Mouse (Mus musculus) stomach, embryonic 14.5 days (tissue): ENCODE data around the gene Meltf. TPM values are rescaled to one million over a fixed set of nuclear protein-coding genes. Genes with fewer than 3 reads are reported as not detected.
A peak's percentile ranks its signal among the peaks of the same experiment; 100 is the strongest.

Experiments used
- ATAC-seq: fragments of 200-750 bp; cut with Nextera tagmentation; 2 replicates; pipeline ENCODE4 v1.8.0; 2017; ENCODE audit warnings: low read depth, moderate TSS enrichment; ENCODE audit not compliant: insufficient number of reproducible peaks, insufficient read depth, low FRiP score
- H3K27ac ChIP-seq: fragments of 300-500 bp; sonication (generic); 2 replicates; pipeline ENCODE4 v1.5.1; 2014; ENCODE audit warnings: mild to moderate bottlenecking, low read length, moderate library complexity, mixed read lengths
- H3K27me3 ChIP-seq: fragments of 300-500 bp; sonication (generic); 2 replicates; pipeline ENCODE4 v1.6.1; 2014; ENCODE audit warnings: low read length, control low read depth, mixed read lengths; ENCODE audit not compliant: control insufficient read depth, insufficient read depth
- H3K36me3 ChIP-seq: fragments of 300-500 bp; sonication (generic); 2 replicates; pipeline ENCODE4 v1.6.1; 2014; ENCODE audit warnings: mild to moderate bottlenecking, control low read depth, low read length, moderate library complexity, mixed read lengths; ENCODE audit not compliant: control insufficient read depth, insufficient read depth
- H3K4me1 ChIP-seq: fragments of 300-500 bp; sonication (generic); 2 replicates; pipeline ENCODE4 v1.6.1; 2014; ENCODE audit warnings: low read length, control low read depth, mixed read lengths; ENCODE audit not compliant: control insufficient read depth, insufficient read depth
- H3K4me2 ChIP-seq: fragments of 300-500 bp; sonication (generic); replicated peaks from 2 replicates; pipeline ENCODE4 v1.6.1; 2014; ENCODE audit warnings: low read depth, low read length, control low read depth
- H3K4me3 ChIP-seq: fragments of 300-500 bp; sonication (generic); 2 replicates; pipeline ENCODE4 v1.5.1; 2014; ENCODE audit warnings: low read depth, low read length, control low read depth
- H3K9ac ChIP-seq: fragments of 300-500 bp; sonication (generic); replicated peaks from 2 replicates; pipeline ENCODE4 v1.6.1; 2014; ENCODE audit warnings: low read depth, mild to moderate bottlenecking, control low read depth, low read length, moderate library complexity, mixed read lengths
- H3K9me3 ChIP-seq: fragments of 300-500 bp; sonication (generic); 2 replicates; pipeline ENCODE4 v1.6.1; 2016; ENCODE audit warnings: low read depth, low read length, control low read depth; ENCODE audit not compliant: control insufficient read depth
- WGBS: fragments of 180-500 bp; shearing (Covaris S2); extraction: QIAGEN DNeasy Blood & Tissue Kit; methylation state at CpG from one replicate; pipeline ENCODE4 v1.1.7; 2014; 5-methylcytosine and 5-hydroxymethylcytosine counted together
- polyA plus RNA-seq: library from polyadenylated mRNA; unstranded; fragments of >200 nt; fragmentation: Nextera tagmentation; extraction: Ambion mirVana; gene quantifications from 2 replicates; pipeline ENCODE4 v1.2.1, GENCODE M21; 2014

The Meltf gene
- polyA plus RNA-seq, 1 experiment from 2014 or later: 0.06 TPM

DNA sequence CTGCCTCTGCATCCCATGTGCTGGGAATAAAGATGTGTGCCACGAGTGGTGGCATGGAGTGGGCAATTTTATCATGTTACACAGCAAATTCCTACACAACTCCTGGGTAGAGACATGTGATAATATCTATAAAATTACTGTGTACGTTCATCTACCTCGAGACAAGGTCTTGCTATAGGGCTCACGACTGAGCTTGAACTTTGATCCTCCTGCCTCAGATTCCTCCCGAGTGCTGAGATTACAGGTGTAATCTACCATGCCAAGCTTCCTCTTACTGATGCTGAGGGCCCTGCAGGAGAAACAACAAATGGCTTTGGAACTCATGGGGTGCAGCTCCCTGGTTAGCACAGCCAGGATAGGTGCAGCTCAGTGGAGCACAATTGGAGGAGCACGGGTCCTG, 45.8 kb downstream of the Meltf start:
- Histone ChIP-seq H3K4me3 (no peak overlapping the region), H3K9me3 (no peaks in the 10 kb centered on the region)
- 79% methylated on average over 6 of the region's 6 CpGs for WGBS

DNA sequence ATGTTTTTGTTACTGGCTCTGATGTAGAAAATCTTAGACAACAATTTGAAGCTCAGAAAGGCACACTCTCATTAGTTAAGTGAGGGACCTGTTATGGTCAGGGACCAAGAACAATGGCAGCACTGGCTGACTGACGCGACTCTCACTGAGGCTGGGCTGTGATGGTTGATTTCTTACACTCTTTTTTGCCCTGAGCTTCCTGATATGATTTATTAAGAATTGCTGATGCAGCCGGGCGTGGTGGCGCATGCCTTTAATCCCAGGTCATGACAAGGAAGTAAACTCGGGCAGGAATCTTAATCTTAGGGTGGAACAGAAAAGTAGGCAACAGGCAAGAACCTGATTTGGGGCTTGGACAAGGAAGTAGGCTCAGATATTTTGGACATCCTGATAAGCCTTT, 47.5 kb downstream of the Meltf start:
- no peaks in the 10 kb centered on the region for H3K9me3 ChIP-seq
- H3K27me3 ChIP-seq: no peaks in the 10 kb centered on the region
- H3K36me3 ChIP-seq: no peaks in the 10 kb centered on the region
- WGBS: 59% methylated on average over 6 of the region's 6 CpGs
- H3K27ac ChIP-seq: no peak overlapping the region
- H3K4me2 ChIP-seq: no peak overlapping the region
- no peak overlapping the region for H3K4me3 ChIP-seq
- no peaks in the 10 kb centered on the region for H3K4me1 ChIP-seq
- no peak for ATAC-seq
- no peak overlapping the region for H3K9ac ChIP-seq

More for the DNA sequence above, 45.8 kb downstream of the Meltf start:
- no peak overlapping the region for H3K4me2 ChIP-seq
- ATAC-seq: no peak
- H3K36me3 ChIP-seq: no peaks in the 10 kb centered on the region
- no peaks in the 10 kb centered on the region for H3K4me1 ChIP-seq
- no peak overlapping the region for H3K9ac ChIP-seq
- H3K27me3 ChIP-seq: no peaks in the 10 kb centered on the region
- no peak overlapping the region for H3K27ac ChIP-seq

DNA sequence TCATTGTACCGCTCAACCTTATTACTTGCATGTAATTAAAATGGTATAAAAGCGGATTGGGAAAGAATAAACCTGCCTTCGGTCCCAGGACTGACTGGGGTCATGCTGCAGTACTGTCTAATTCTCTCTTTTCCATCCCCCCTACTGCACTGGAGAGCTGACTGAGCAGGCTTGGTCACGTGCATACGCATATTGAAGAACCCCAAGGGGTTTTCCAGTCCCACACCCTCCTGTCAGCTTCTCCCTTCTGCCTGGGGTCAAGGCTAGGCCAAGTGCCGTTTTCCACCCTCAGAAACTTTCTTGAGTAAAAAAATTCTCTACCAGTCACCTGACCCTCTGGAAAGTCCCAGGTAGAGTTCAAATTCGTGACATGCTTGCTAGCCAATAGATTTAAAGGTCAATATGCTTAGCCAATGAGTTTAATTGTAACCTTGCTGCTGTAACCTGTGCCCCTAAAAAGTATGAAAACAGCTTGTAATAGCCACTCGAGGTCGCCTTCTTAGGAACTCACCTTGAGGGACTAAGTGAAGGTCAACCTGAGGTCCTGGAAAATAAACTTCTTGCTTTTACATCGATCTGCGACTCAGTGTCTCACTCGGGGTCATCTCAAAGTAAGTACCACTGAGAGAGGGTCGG, 48.1 kb downstream of the Meltf start:
- H3K9ac ChIP-seq: no peak overlapping the region
- H3K4me1 ChIP-seq: no peaks in the 10 kb centered on the region
- no peaks in the 10 kb centered on the region for H3K36me3 ChIP-seq
- H3K9me3 ChIP-seq: no peaks in the 10 kb centered on the region
- no peak overlapping the region for H3K27ac ChIP-seq
- no peak overlapping the region for H3K4me3 ChIP-seq
- H3K4me2 ChIP-seq: no peak overlapping the region
- H3K27me3 ChIP-seq: no peaks in the 10 kb centered on the region
- 75% methylated on average over 13 of the region's 13 CpGs for WGBS
- no peak for ATAC-seq

DNA sequence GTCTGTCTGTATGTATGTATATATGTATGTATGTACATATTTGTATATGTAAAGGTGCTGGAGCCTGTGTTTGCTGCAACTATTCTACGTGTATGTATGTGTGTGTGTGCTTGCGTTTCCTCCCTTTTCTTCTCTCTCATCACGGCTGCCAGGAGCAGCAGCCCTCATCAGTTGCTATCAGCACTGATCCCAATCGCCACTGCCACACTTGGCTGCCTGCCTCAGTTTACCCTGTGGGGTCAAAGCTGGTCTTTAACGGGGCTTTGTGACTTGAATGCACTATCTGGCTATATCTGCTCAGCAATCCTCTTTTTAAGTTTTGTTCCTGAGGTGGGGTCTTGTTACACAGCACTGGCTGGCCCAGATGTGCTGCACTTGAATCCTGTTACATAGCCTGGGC, 48.8 kb downstream of the Meltf start:
- H3K27ac ChIP-seq: no peak overlapping the region
- WGBS: 84% methylated on average over 5 of the region's 5 CpGs
- no peaks in the 10 kb centered on the region for H3K36me3 ChIP-seq
- H3K9me3 ChIP-seq: no peaks in the 10 kb centered on the region
- no peaks in the 10 kb centered on the region for H3K27me3 ChIP-seq
- no peak overlapping the region for H3K4me2 ChIP-seq
- H3K4me1 ChIP-seq: no peaks in the 10 kb centered on the region
- H3K4me3 ChIP-seq: no peak overlapping the region
- ATAC-seq: no peak
- no peak overlapping the region for H3K9ac ChIP-seq

DNA sequence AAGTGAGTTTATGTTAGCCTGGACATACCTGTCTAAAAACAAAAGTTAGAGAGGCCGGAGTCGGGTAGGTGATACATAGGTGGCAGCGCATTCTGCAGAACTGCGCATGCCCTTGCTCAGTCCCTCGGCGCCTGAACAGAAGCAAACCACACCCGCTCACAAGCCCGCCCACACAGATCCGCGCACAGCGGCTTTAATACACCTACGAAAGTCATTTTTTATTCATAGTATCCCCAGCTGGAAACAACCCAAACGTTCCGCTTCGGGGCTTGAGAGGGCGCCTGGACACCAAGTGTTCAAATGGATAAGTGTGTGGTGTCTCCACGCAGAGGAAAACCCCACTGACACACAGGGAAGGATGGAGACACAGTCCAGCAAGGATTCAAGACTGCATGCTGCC, 52.7 kb downstream of the Meltf start:
- Histone ChIP-seq H3K27me3 (peaks cover 17% of the 10 kb centered on the region), H3K4me1 (peaks cover 11% of the 10 kb centered on the region), H3K36me3 (no peaks in the 10 kb centered on the region), H3K27ac (no peak overlapping the region), H3K4me3 (no peak overlapping the region), H3K4me2 (peak overlapping the region; percentile 20; the same call in 1 of the 2 replicates), H3K9ac (no peak overlapping the region), H3K9me3 (no peaks in the 10 kb centered on the region)
- 53% methylated on average over 17 of the region's 17 CpGs for WGBS
- ATAC-seq: no peak

DNA sequence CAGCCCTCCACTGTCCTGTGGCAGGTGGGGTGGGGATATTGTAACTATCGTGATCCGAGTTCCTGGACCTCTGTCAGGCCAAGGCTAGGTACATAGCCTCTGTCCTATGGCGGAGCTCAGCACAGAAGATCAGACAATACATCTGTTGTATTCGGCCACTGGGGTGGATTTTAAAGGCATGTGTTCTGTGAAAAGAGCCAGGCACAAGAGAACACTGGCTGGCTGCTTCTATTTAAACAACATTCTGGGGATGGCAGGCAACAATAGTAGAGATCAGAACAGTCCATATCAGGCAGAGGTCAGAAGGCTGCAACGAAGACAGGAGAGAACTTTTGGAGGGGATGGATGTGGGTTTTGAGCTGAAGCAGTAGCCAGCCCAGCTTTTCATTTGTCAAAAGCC, 53.6 kb downstream of the Meltf start:
- Histone ChIP-seq H3K9me3 (no peaks in the 10 kb centered on the region), H3K27me3 (peaks cover 17% of the 10 kb centered on the region), H3K4me2 (peak overlapping the region; percentile 91; the same call in 1 of the 2 replicates), H3K4me1 (peaks cover 11% of the 10 kb centered on the region), H3K27ac (no peak overlapping the region), H3K4me3 (no peak overlapping the region), H3K9ac (no peak overlapping the region; the same call in 1 of the 2 replicates), H3K36me3 (no peaks in the 10 kb centered on the region)
- WGBS: 65% methylated on average over 5 of the region's 5 CpGs
- no peak for ATAC-seq

DNA sequence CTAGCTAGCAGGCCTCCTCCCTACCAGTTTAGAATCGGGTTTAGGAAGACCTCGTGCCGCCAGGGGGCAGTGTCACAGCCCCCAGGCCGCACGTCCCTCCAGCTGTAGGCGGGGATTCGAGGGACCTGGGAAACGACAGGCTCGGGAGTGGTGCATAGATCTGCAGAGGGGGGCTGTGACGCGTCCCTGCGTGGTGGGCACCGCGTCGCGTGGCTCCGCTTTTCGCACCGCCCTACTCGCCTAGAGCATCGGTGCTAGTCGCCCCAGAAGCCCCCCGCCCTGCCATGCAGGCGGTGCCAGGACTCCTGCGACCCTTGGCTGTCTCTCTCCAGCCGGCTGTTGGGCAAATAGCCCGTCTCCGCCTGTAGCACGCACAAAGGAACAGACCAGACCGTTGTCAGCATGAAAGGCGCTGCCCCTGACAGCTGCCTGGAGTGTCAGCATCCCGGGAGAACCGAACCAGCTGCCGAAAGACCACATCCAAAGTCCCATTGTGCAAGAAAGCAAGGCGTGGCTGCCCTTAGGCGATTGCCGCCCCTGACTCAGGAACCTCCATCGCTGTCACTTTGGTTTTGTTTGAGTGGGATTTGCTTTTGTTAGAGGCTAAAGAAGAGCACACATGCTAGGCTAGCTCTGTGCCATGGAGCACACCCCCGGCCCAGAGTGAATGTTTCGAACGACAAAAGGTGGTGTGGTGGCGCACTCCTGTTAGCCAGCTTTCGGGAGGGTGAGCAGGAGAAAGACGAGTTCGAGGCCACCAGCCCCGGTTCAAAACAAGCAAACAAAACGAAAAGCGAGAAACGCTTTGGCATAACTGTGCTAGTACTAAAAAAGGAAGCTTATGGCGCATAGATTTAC, 54.5 kb downstream of the Meltf start:
- Histone ChIP-seq H3K4me3 (peak overlapping the region; percentile 49), H3K9me3 (no peaks in the 10 kb centered on the region), H3K9ac (peak overlapping the region; percentile 45), H3K4me2 (peak overlapping the region; percentile 91), H3K27ac (peak overlapping the region; percentile 39; the same call in 1 of the 2 replicates), H3K36me3 (no peaks in the 10 kb centered on the region), H3K27me3 (peaks cover 17% of the 10 kb centered on the region), H3K4me1 (peaks cover 11% of the 10 kb centered on the region)
- peak; percentile 90 for ATAC-seq
- WGBS: 2% methylated on average over 50 of the region's 50 CpGs

DNA sequence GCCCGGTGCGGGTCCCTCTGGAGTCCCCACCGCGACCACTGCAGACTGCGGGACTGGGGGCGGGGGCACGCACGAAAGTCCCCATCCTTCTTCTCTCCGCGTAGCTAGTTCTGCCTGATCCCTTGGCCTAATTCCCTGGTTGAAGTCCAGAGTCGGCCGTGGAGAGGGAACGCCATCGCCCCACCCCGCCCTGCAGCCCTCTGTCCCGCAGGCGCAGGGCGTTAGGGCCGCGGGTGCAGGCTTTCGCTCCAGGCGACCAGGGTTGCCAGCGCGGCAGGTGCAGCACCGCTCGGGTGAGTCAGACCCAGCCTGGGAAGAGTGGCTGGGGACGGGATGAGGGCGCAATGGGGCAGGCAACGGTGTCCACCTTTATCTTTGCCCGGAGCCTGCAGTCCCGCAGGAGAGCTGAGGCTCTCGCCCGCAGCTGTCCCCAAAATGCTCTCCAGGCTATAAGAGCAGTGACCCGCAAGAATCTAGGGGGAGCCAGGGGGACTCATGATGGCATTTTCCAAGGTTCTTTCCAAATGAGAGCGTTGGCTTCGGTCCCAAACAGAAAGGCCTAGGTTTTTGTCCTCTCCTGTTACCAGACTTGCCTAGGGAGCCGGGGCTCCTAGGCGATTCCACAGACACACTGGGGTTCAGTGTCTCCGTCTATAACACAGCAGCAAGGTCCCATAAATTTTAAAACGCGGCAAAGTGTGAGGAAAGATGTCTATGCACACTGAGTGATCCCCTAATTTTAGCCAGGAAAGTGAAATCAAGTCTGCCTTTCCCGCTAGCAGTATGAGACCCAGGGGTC, 55.3 kb downstream of the Meltf start, which contains the start of gene Pigz:
TSS of gene Pigz (plus strand) at position 101 of the 799 bp plus-strand sequence.
- H3K9ac ChIP-seq: peak within 1 kb of the TSS; percentile 45
- peak within 1 kb of the TSS; percentile 49 for H3K4me3 ChIP-seq
- WGBS: 11% methylated on average over 42 of the region's 42 CpGs
- H3K36me3 ChIP-seq: no peaks in the 10 kb centered on the region
- peaks cover 11% of the 10 kb centered on the region for H3K4me1 ChIP-seq
- H3K9me3 ChIP-seq: no peaks in the 10 kb centered on the region
- ATAC-seq: no peak
- H3K4me2 ChIP-seq: peak within 1 kb of the TSS; percentile 91
- peaks cover 17% of the 10 kb centered on the region for H3K27me3 ChIP-seq
- H3K27ac ChIP-seq: peak within 1 kb of the TSS; percentile 39; the same call in 1 of the 2 replicates
